Comparison of ENCODE assay signal across 34 mouse cellular contexts in the genomic region with DNA sequence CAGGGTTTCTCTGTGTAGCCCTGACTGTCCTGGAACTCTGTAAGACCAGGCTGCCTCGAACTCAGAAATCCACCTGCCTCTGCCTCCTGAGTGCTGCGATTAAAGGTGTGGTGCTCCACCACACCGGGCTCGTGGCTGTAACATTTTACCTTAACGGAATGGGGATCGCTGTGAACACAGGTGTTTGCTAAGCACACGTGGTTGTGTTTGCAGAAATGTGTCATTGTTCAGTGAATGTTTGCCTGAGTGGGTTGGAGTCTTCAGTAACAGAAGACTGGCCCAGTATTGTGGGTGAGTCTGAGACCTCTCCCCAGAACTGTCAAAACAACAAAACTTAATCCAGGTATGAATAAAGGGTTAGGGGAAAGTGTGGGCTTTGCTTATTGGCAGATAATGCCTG. TPM values are rescaled to one million over a fixed set of nuclear protein-coding genes. Genes with fewer than 3 reads are reported as not detected.
"Had no signal": no experiment of that assay in that cellular context is flagged by ENCODE, and none has a peak within 500 bp of the region (broad histone marks: within the 10 kb centered on the region; RNA-seq: fewer than 3 reads in every experiment).

No protein-coding gene starts in this region.

- H3K4me1 ChIP-seq: limb, embryonic 10.5 days; limb, embryonic 12.5 days; limb, embryonic 13.5 days; limb, embryonic 15.5 days; liver, embryonic 12.5 days; liver, embryonic 13.5 days; liver, embryonic 15.5 days; lung, embryonic 15.5 days; megakaryocyte, embryonic 14.5 days; midbrain, embryonic 10.5 days; midbrain, embryonic 12.5 days; midbrain, embryonic 13.5 days; midbrain, embryonic 15.5 days had no signal

- H3K27me3 ChIP-seq: limb, embryonic 12.5 days; limb, embryonic 13.5 days; limb, embryonic 15.5 days; liver, embryonic 12.5 days; liver, embryonic 13.5 days; liver, embryonic 15.5 days; lung, embryonic 15.5 days; megakaryocyte, embryonic 14.5 days; midbrain, embryonic 12.5 days; midbrain, embryonic 13.5 days; midbrain, embryonic 15.5 days had no signal

- DNase-seq: left cerebral cortex, postnatal 4 days; liver, embryonic 13.5 days; lung, adult 18-20 months; lung, adult 2 months; lung, embryonic 14.5 days; lung, postnatal 10 days; lung, postnatal 14 days; lung, postnatal 36 days; lung, postnatal 4 days; midbrain, embryonic 14.5 days had no signal

- H3K27ac ChIP-seq: left cerebral cortex, adult 2 months; limb, embryonic 10.5 days; limb, embryonic 12.5 days; limb, embryonic 13.5 days; limb, embryonic 15.5 days; liver, embryonic 12.5 days; liver, embryonic 13.5 days; liver, embryonic 14.5 days; liver, embryonic 15.5 days; lung, embryonic 15.5 days; macrophage; midbrain, embryonic 10.5 days; midbrain, embryonic 12.5 days; midbrain, embryonic 13.5 days; midbrain, embryonic 15.5 days had no signal

- H3K9ac ChIP-seq: limb, embryonic 12.5 days; limb, embryonic 13.5 days; limb, embryonic 15.5 days; liver, embryonic 12.5 days; liver, embryonic 13.5 days; liver, embryonic 14.5 days; liver, embryonic 15.5 days; lung, embryonic 14.5 days; lung, embryonic 15.5 days; midbrain, embryonic 12.5 days; midbrain, embryonic 13.5 days; midbrain, embryonic 15.5 days had no signal

- H3K4me2 ChIP-seq: limb, embryonic 12.5 days; limb, embryonic 13.5 days; limb, embryonic 15.5 days; liver, embryonic 12.5 days; liver, embryonic 13.5 days; liver, embryonic 15.5 days; lung, embryonic 14.5 days; lung, embryonic 15.5 days; midbrain, embryonic 11.5 days; midbrain, embryonic 12.5 days; midbrain, embryonic 13.5 days; midbrain, embryonic 15.5 days had no signal

- H3K9me3 ChIP-seq: limb, embryonic 10.5 days; limb, embryonic 12.5 days; limb, embryonic 13.5 days; limb, embryonic 15.5 days; liver, embryonic 12.5 days; liver, embryonic 15.5 days; lung, embryonic 15.5 days; midbrain, embryonic 12.5 days; midbrain, embryonic 13.5 days; midbrain, embryonic 15.5 days had no signal

- ATAC-seq: liver, embryonic 12.5 days; lung, postnatal 0 days; midbrain, embryonic 13.5 days; midbrain, embryonic 15.5 days; midbrain, embryonic 16.5 days had no signal

- H3K4me3 ChIP-seq: left cerebral cortex, adult 2 months; limb, embryonic 10.5 days; limb, embryonic 12.5 days; limb, embryonic 13.5 days; limb, embryonic 15.5 days; liver, embryonic 12.5 days; liver, embryonic 13.5 days; liver, embryonic 15.5 days; lung, embryonic 15.5 days; megakaryocyte, embryonic 14.5 days; midbrain, embryonic 10.5 days; midbrain, embryonic 12.5 days; midbrain, embryonic 13.5 days; midbrain, embryonic 15.5 days; myocyte had no signal

RNA-seq across cellular contexts. Expression of a gene that starts 36.2 kb away (rescaled TPM):
- total RNA-seq: megakaryocyte progenitor cell, adult 5-6 weeks; megakaryocyte, adult 5-6 weeks; megakaryocyte-erythroid progenitor cell, adult 5-6 weeks had no signal
- polyA plus RNA-seq: limb, embryonic 10.5 days; limb, embryonic 11.5 days; limb, embryonic 15.5 days; lung, embryonic 14.5 days; lung, embryonic 16.5 days; lung, postnatal 0 days; macrophage; midbrain, embryonic 10.5 days; midbrain, embryonic 11.5 days; myocyte had no signal
